Mouse (Mus musculus): ENCODE measurements around the gene Gpc6. TPM values are rescaled to one million over a fixed set of nuclear protein-coding genes. Genes with fewer than 3 reads are reported as not detected.

Gene Gpc6
- polyA plus RNA-seq, 1 experiment from 2014 or later, result 11.4 TPM

GRCm38 (mm10) chr14:117346372-117346885, 421.3 kb downstream of the Gpc6 start:
- H3K4me2 ChIP-seq (replicated peaks; ENCODE audit: low read depth), result no peak overlapping the region
- no peak overlapping the region for H3K4me3 ChIP-seq (ENCODE audit: low read depth, low read length)
- no peak overlapping the region for H3K9ac ChIP-seq (ENCODE audit: low read length)
- DNase-seq (ENCODE audit: low spot score), result no peak
- no peaks in the 10 kb centered on the region for H3K4me1 ChIP-seq (replicated peaks; ENCODE audit: control insufficient read depth, insufficient read depth)
- WGBS, result 90% methylated on average over 6 of the region's 6 CpGs
- H3K9me3 ChIP-seq (ENCODE audit: control insufficient read depth, low read length), result no peaks in the 10 kb centered on the region
- TF ChIP-seq EP300 (optimal IDR thresholded peaks at IDR 0.05) (no peak), CTCF (IDR thresholded peaks at IDR 0.05; ENCODE audit: low read depth) (no peak)
- no peak for ATAC-seq (ENCODE audit: low FRiP score, low TSS enrichment)
- H3K36me3 ChIP-seq (ENCODE audit: control insufficient read depth, insufficient read depth, low read length), result no peaks in the 10 kb centered on the region
- H3K27ac ChIP-seq (replicated peaks), result no peak overlapping the region
- no peaks in the 10 kb centered on the region for H3K27me3 ChIP-seq (ENCODE audit: control insufficient read depth, insufficient read depth, low read length)

GRCm38 (mm10) chr14:117351296-117351695, 426.2 kb downstream of the Gpc6 start:
- 35% methylated on average over 7 of the region's 7 CpGs for WGBS
- H3K4me3 ChIP-seq (ENCODE audit: low read depth, low read length), result no peak overlapping the region
- TF ChIP-seq EP300 (optimal IDR thresholded peaks at IDR 0.05) (no peak), CTCF (IDR thresholded peaks at IDR 0.05; ENCODE audit: low read depth) (no peak)
- ATAC-seq (ENCODE audit: low FRiP score, low TSS enrichment), result no peak
- H3K27me3 ChIP-seq (ENCODE audit: control insufficient read depth, insufficient read depth, low read length), result no peaks in the 10 kb centered on the region
- H3K4me1 ChIP-seq (replicated peaks; ENCODE audit: control insufficient read depth, insufficient read depth), result no peaks in the 10 kb centered on the region
- H3K9me3 ChIP-seq (ENCODE audit: control insufficient read depth, low read length), result no peaks in the 10 kb centered on the region
- no peak for DNase-seq (ENCODE audit: low spot score)
- H3K9ac ChIP-seq (ENCODE audit: low read length), result no peak overlapping the region
- no peak overlapping the region for H3K27ac ChIP-seq (replicated peaks)
- H3K36me3 ChIP-seq (ENCODE audit: control insufficient read depth, insufficient read depth, low read length), result no peaks in the 10 kb centered on the region
- H3K4me2 ChIP-seq (replicated peaks; ENCODE audit: low read depth), result no peak overlapping the region

- H3K4me1 ChIP-seq (replicated peaks; ENCODE audit: control insufficient read depth, insufficient read depth), result no peaks in the 10 kb centered on the region
- H3K4me3 ChIP-seq (ENCODE audit: low read depth, low read length), result no peak overlapping the region
- DNase-seq (ENCODE audit: low spot score) (no peak), ATAC-seq (ENCODE audit: low FRiP score, low TSS enrichment) (no peak)
- 74% methylated on average over 9 of the region's 9 CpGs for WGBS
- no peak overlapping the region for H3K27ac ChIP-seq (replicated peaks)
- no peaks in the 10 kb centered on the region for H3K9me3 ChIP-seq (ENCODE audit: control insufficient read depth, low read length)
- H3K9ac ChIP-seq (ENCODE audit: low read length), result no peak overlapping the region
- H3K4me2 ChIP-seq (replicated peaks; ENCODE audit: low read depth), result no peak overlapping the region
- no peaks in the 10 kb centered on the region for H3K36me3 ChIP-seq (ENCODE audit: control insufficient read depth, insufficient read depth, low read length)
- TF ChIP-seq CTCF (IDR thresholded peaks at IDR 0.05; ENCODE audit: low read depth), result no peak
- no peak for TF ChIP-seq EP300 (optimal IDR thresholded peaks at IDR 0.05)
- H3K27me3 ChIP-seq (ENCODE audit: control insufficient read depth, insufficient read depth, low read length), result no peaks in the 10 kb centered on the region
These were observed 436.2 kb downstream of the Gpc6 start for GRCm38 (mm10) chr14:117361155-117361964.

GRCm38 (mm10) chr14:117361965-117362309, 436.8 kb downstream of the Gpc6 start:
- TF ChIP-seq CTCF (IDR thresholded peaks at IDR 0.05; ENCODE audit: low read depth) (no peak), EP300 (optimal IDR thresholded peaks at IDR 0.05) (no peak)
- Histone ChIP-seq H3K4me2 (replicated peaks; ENCODE audit: low read depth) (no peak overlapping the region), H3K27me3 (ENCODE audit: control insufficient read depth, insufficient read depth, low read length) (no peaks in the 10 kb centered on the region), H3K27ac (replicated peaks) (no peak overlapping the region), H3K9me3 (ENCODE audit: control insufficient read depth, low read length) (no peaks in the 10 kb centered on the region), H3K36me3 (ENCODE audit: control insufficient read depth, insufficient read depth, low read length) (no peaks in the 10 kb centered on the region), H3K9ac (ENCODE audit: low read length) (no peak overlapping the region), H3K4me3 (ENCODE audit: low read depth, low read length) (no peak overlapping the region), H3K4me1 (replicated peaks; ENCODE audit: control insufficient read depth, insufficient read depth) (no peaks in the 10 kb centered on the region)
- DNase-seq (ENCODE audit: low spot score), result no peak
- WGBS, result 94% methylated on average over 2 of the region's 2 CpGs
- ATAC-seq (ENCODE audit: low FRiP score, low TSS enrichment), result no peak

DNA sequence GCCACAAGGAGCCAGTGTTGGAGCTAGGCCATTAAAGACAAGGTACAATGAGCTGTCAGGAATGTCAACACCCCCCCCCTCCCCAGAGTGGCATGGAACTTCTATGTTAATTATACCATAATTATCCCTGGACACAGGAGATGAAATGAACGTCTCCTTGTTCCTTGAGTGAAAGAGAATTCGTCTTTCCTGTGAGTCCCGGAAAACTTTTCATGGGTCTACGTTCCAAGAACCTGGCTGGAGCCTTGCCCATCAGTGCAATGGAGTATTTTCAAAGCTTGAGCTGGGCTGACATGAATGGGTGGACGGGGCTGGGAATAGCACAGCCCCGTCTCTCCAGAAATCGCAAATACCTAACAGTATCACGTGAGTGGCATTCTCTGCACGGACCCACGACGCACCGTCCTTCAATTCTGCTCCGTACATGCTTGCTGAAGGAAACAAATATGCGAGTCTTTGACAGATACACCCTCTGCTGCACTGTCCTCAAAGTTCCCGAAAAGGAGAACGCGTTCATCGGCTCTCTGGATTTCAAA, 444.3 kb downstream of the Gpc6 start:
- DNase-seq (ENCODE audit: low spot score) (no peak), ATAC-seq (ENCODE audit: low FRiP score, low TSS enrichment) (no peak)
- Histone ChIP-seq H3K9me3 (ENCODE audit: control insufficient read depth, low read length) (no peaks in the 10 kb centered on the region), H3K4me3 (ENCODE audit: low read depth, low read length) (no peak overlapping the region), H3K27ac (replicated peaks) (no peak overlapping the region), H3K36me3 (ENCODE audit: control insufficient read depth, insufficient read depth, low read length) (no peaks in the 10 kb centered on the region), H3K4me1 (replicated peaks; ENCODE audit: control insufficient read depth, insufficient read depth) (no peaks in the 10 kb centered on the region), H3K27me3 (ENCODE audit: control insufficient read depth, insufficient read depth, low read length) (no peaks in the 10 kb centered on the region), H3K4me2 (replicated peaks; ENCODE audit: low read depth) (no peak overlapping the region), H3K9ac (ENCODE audit: low read length) (no peak overlapping the region)
- TF ChIP-seq EP300 (optimal IDR thresholded peaks at IDR 0.05) (no peak), CTCF (IDR thresholded peaks at IDR 0.05; ENCODE audit: low read depth) (no peak)
- 88% methylated on average over 18 of the region's 18 CpGs for WGBS

DNA sequence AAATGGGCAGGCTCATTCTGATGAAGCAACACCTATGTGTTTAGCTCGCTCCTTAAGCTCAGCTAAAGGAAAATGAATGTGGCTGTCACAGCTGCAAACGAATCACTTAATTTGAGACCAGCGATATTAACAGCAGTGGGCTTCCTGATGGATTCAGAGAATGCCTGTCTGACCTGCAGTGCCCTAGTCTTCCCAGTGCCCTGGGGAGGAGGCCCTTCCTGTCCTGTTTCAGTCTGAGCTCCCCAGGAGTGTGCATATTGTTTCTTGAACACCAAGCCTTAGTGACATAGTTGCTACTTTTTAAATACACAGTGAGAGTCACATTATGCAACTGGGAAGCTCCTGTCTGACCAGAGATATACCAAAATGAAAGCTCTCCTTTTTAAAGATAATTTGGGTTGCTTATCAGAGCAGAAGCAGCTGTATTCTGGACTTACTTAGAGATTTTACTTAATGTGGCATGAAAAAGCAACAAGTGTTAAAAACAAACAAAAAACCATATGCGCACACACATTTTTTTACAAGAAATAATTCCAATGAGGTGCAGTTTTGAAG, 451.8 kb downstream of the Gpc6 start:
- H3K4me1 ChIP-seq (replicated peaks; ENCODE audit: control insufficient read depth, insufficient read depth), result no peaks in the 10 kb centered on the region
- no peak for TF ChIP-seq CTCF (IDR thresholded peaks at IDR 0.05; ENCODE audit: low read depth)
- TF ChIP-seq EP300 (optimal IDR thresholded peaks at IDR 0.05), result no peak
- no peaks in the 10 kb centered on the region for H3K36me3 ChIP-seq (ENCODE audit: control insufficient read depth, insufficient read depth, low read length)
- no peak overlapping the region for H3K4me3 ChIP-seq (ENCODE audit: low read depth, low read length)
- no peaks in the 10 kb centered on the region for H3K27me3 ChIP-seq (ENCODE audit: control insufficient read depth, insufficient read depth, low read length)
- H3K4me2 ChIP-seq (replicated peaks; ENCODE audit: low read depth), result no peak overlapping the region
- ATAC-seq (ENCODE audit: low FRiP score, low TSS enrichment), result no peak
- WGBS, result 52% methylated on average over 4 of the region's 4 CpGs
- no peak overlapping the region for H3K27ac ChIP-seq (replicated peaks)
- no peak for DNase-seq (ENCODE audit: low spot score)
- no peaks in the 10 kb centered on the region for H3K9me3 ChIP-seq (ENCODE audit: control insufficient read depth, low read length)
- no peak overlapping the region for H3K9ac ChIP-seq (ENCODE audit: low read length)

All from stomach, postnatal 0 days (tissue).